Mouse (Mus musculus) neural tube, postnatal 0 days (tissue): ENCODE data around the gene Nfu1. TPM values are rescaled to one million over a fixed set of nuclear protein-coding genes. Genes with fewer than 3 reads are reported as not detected.

ENCODE experiments used
- polyA plus RNA-seq: library from polyadenylated mRNA; unstranded; fragments of >200 nt; fragmentation: Nextera tagmentation; extraction: Ambion mirVana; gene quantifications from 2 replicates; pipeline ENCODE4 v1.2.1, GENCODE M21; 2015

Gene Nfu1
- polyA plus RNA-seq = 170 and 178 TPM in 2 replicates

GRCm38 (mm10) chr6:87008887-87009286 is at the start of gene Nfu1:
TSS of gene Nfu1 (plus strand) at chr6:87009236.

GRCm38 (mm10) chr6:87042337-87043130 is 33.5 kb downstream of the Nfu1 start, which contains the start of gene Gfpt1:
TSS of gene Gfpt1 (plus strand) at chr6:87042846.

Other genes starting within 250 kb of the Nfu1 start
- 4.4 and 6.2 TPM in 2 replicates for gene Anxa4, start 215.7 kb upstream of the Nfu1 start, polyA plus RNA-seq
- gene Aak1, start 159.7 kb upstream of the Nfu1 start, polyA plus RNA-seq = 36.1 and 39.4 TPM in 2 replicates
- 18.1 and 20.5 TPM in 2 replicates for gene Gfpt1, start 33.6 kb downstream of the Nfu1 start, polyA plus RNA-seq
- gene D6Ertd527e, start 95.5 kb downstream of the Nfu1 start, polyA plus RNA-seq = 0.17 and 0.18 TPM in 2 replicates